Mouse (Mus musculus) stomach, embryonic 14.5 days (tissue): ENCODE results near the gene Mip. TPM values are rescaled to one million over a fixed set of nuclear protein-coding genes. Genes with fewer than 3 reads are reported as not detected.

Experiments used
- ATAC-seq: fragments of 200-750 bp; cut with Nextera tagmentation; 2 replicates; pipeline ENCODE4 v1.8.0; 2017; ENCODE audit warnings: low read depth, moderate TSS enrichment; ENCODE audit not compliant: insufficient number of reproducible peaks, insufficient read depth, low FRiP score
- H3K27ac ChIP-seq: fragments of 300-500 bp; sonication (generic); 2 replicates; pipeline ENCODE4 v1.5.1; 2014; ENCODE audit warnings: mild to moderate bottlenecking, low read length, moderate library complexity, mixed read lengths
- H3K27me3 ChIP-seq: fragments of 300-500 bp; sonication (generic); 2 replicates; pipeline ENCODE4 v1.6.1; 2014; ENCODE audit warnings: low read length, control low read depth, mixed read lengths; ENCODE audit not compliant: control insufficient read depth, insufficient read depth
- H3K36me3 ChIP-seq: fragments of 300-500 bp; sonication (generic); 2 replicates; pipeline ENCODE4 v1.6.1; 2014; ENCODE audit warnings: mild to moderate bottlenecking, control low read depth, low read length, moderate library complexity, mixed read lengths; ENCODE audit not compliant: control insufficient read depth, insufficient read depth
- H3K4me1 ChIP-seq: fragments of 300-500 bp; sonication (generic); 2 replicates; pipeline ENCODE4 v1.6.1; 2014; ENCODE audit warnings: low read length, control low read depth, mixed read lengths; ENCODE audit not compliant: control insufficient read depth, insufficient read depth
- H3K4me2 ChIP-seq: fragments of 300-500 bp; sonication (generic); replicated peaks from 2 replicates; pipeline ENCODE4 v1.6.1; 2014; ENCODE audit warnings: low read depth, low read length, control low read depth
- H3K4me3 ChIP-seq: fragments of 300-500 bp; sonication (generic); 2 replicates; pipeline ENCODE4 v1.5.1; 2014; ENCODE audit warnings: low read depth, low read length, control low read depth
- H3K9ac ChIP-seq: fragments of 300-500 bp; sonication (generic); replicated peaks from 2 replicates; pipeline ENCODE4 v1.6.1; 2014; ENCODE audit warnings: low read depth, mild to moderate bottlenecking, control low read depth, low read length, moderate library complexity, mixed read lengths
- H3K9me3 ChIP-seq: fragments of 300-500 bp; sonication (generic); 2 replicates; pipeline ENCODE4 v1.6.1; 2016; ENCODE audit warnings: low read depth, low read length, control low read depth; ENCODE audit not compliant: control insufficient read depth
- WGBS: fragments of 180-500 bp; shearing (Covaris S2); extraction: QIAGEN DNeasy Blood & Tissue Kit; methylation state at CpG from one replicate; pipeline ENCODE4 v1.1.7; 2014; 5-methylcytosine and 5-hydroxymethylcytosine counted together
- polyA plus RNA-seq: library from polyadenylated mRNA; unstranded; fragments of >200 nt; fragmentation: Nextera tagmentation; extraction: Ambion mirVana; gene quantifications from 2 replicates; pipeline ENCODE4 v1.2.1, GENCODE M21; 2014

The Mip gene
- polyA plus RNA-seq, 1 experiment from 2014 or later: not detected

- Histone ChIP-seq H3K4me3 (no peak overlapping the region), H3K9ac (no peak overlapping the region), H3K36me3 (no peaks in the 10 kb centered on the region), H3K9me3 (no peaks in the 10 kb centered on the region), H3K4me2 (no peak overlapping the region), H3K27me3 (no peaks in the 10 kb centered on the region), H3K27ac (no peak overlapping the region), H3K4me1 (peaks cover 8% of the 10 kb centered on the region; the same call in 1 of the 2 replicates)
- 82% methylated on average over 5 of the region's 5 CpGs for WGBS
- ATAC-seq: no peak
Observed at GRCm38 (mm10) chr10:128214981-128215380, 10.7 kb upstream of the Mip start.

GRCm38 (mm10) chr10:128218387-128219117, 7.1 kb upstream of the Mip start:
- no peaks in the 10 kb centered on the region for H3K4me1 ChIP-seq
- no peaks in the 10 kb centered on the region for H3K36me3 ChIP-seq
- H3K4me2 ChIP-seq: no peak overlapping the region
- no peaks in the 10 kb centered on the region for H3K27me3 ChIP-seq
- no peak overlapping the region for H3K9ac ChIP-seq
- no peak overlapping the region for H3K4me3 ChIP-seq
- WGBS: 93% methylated on average over 18 of the region's 18 CpGs
- H3K27ac ChIP-seq: no peak overlapping the region
- ATAC-seq: no peak
- H3K9me3 ChIP-seq: no peaks in the 10 kb centered on the region

GRCm38 (mm10) chr10:128221533-128222286, 3.9 kb upstream of the Mip start:
- Histone ChIP-seq H3K4me3 (no peak overlapping the region), H3K27me3 (no peaks in the 10 kb centered on the region), H3K9me3 (no peaks in the 10 kb centered on the region), H3K4me2 (no peak overlapping the region), H3K27ac (no peak overlapping the region), H3K9ac (no peak overlapping the region), H3K36me3 (no peaks in the 10 kb centered on the region), H3K4me1 (no peaks in the 10 kb centered on the region)
- WGBS: 60% methylated on average over 16 of the region's 16 CpGs
- ATAC-seq: no peak

GRCm38 (mm10) chr10:128225064-128225463, 574 bp upstream of the Mip start:
- no peak overlapping the region for H3K4me2 ChIP-seq
- H3K27me3 ChIP-seq: no peaks in the 10 kb centered on the region
- no peaks in the 10 kb centered on the region for H3K36me3 ChIP-seq
- no peaks in the 10 kb centered on the region for H3K4me1 ChIP-seq
- no peak overlapping the region for H3K9ac ChIP-seq
- H3K9me3 ChIP-seq: no peaks in the 10 kb centered on the region
- ATAC-seq: no peak
- no peak overlapping the region for H3K4me3 ChIP-seq
- no peak overlapping the region for H3K27ac ChIP-seq
- 58% methylated on average over 5 of the region's 5 CpGs for WGBS

GRCm38 (mm10) chr10:128227592-128227991, 2.0 kb downstream of the Mip start:
- 76% methylated on average over 9 of the region's 9 CpGs for WGBS
- ATAC-seq: no peak

GRCm38 (mm10) chr10:128228009-128228408, 2.4 kb downstream of the Mip start:
- Histone ChIP-seq H3K9me3 (no peaks in the 10 kb centered on the region), H3K36me3 (no peaks in the 10 kb centered on the region), H3K4me1 (0 out of 2 replicates have a peak, but pooled peaks cover 4% of the 10 kb centered on the region), H3K4me2 (no peak overlapping the region), H3K27me3 (no peaks in the 10 kb centered on the region), H3K4me3 (no peak overlapping the region), H3K9ac (no peak overlapping the region), H3K27ac (no peak overlapping the region)
- WGBS: 90% methylated on average over 8 of the region's 8 CpGs
- ATAC-seq: no peak

More at GRCm38 (mm10) chr10:128227592-128227991, 2.0 kb downstream of the Mip start:
- H3K36me3 ChIP-seq: no peaks in the 10 kb centered on the region
- H3K27ac ChIP-seq: no peak overlapping the region
- no peak overlapping the region for H3K4me2 ChIP-seq
- H3K4me3 ChIP-seq: no peak overlapping the region
- no peaks in the 10 kb centered on the region for H3K27me3 ChIP-seq
- H3K4me1 ChIP-seq: 0 out of 2 replicates have a peak, but pooled peaks cover 4% of the 10 kb centered on the region
- no peak overlapping the region for H3K9ac ChIP-seq
- H3K9me3 ChIP-seq: no peaks in the 10 kb centered on the region

- Histone ChIP-seq H3K9me3 (no peaks in the 10 kb centered on the region), H3K9ac (no peak overlapping the region), H3K4me3 (no peak overlapping the region), H3K4me2 (no peak overlapping the region), H3K27me3 (no peaks in the 10 kb centered on the region), H3K4me1 (0 out of 2 replicates have a peak, but pooled peaks cover 4% of the 10 kb centered on the region), H3K36me3 (no peaks in the 10 kb centered on the region), H3K27ac (no peak overlapping the region)
- no peak for ATAC-seq
- WGBS: 75% methylated on average over 12 of the region's 12 CpGs
Observed at GRCm38 (mm10) chr10:128230582-128230981, 4.9 kb downstream of the Mip start.

GRCm38 (mm10) chr10:128231146-128231545, 5.5 kb downstream of the Mip start:
- 8% methylated on average over 5 of the region's 5 CpGs for WGBS
- ATAC-seq: no peak
- Histone ChIP-seq H3K9me3 (no peaks in the 10 kb centered on the region), H3K4me1 (0 out of 2 replicates have a peak, but pooled peaks cover 4% of the 10 kb centered on the region), H3K4me2 (peak overlapping the region; percentile 82), H3K36me3 (no peaks in the 10 kb centered on the region), H3K9ac (peak overlapping the region; percentile 14; the same call in 1 of the 2 replicates), H3K27me3 (no peaks in the 10 kb centered on the region), H3K27ac (peak overlapping the region; percentile 94; the same call in 1 of the 2 replicates), H3K4me3 (peak overlapping the region; percentile 80)
